Mouse (Mus musculus) adrenal gland, postnatal 25 days (tissue): ENCODE results near the gene Anp32a. TPM values are rescaled to one million over a fixed set of nuclear protein-coding genes. Genes with fewer than 3 reads are reported as not detected.

ENCODE experiments used
- DNase-seq: peaks from one replicate; pipeline ENCODE4 v3.0.0; 2021; ENCODE audit warnings: mixed read lengths
- total RNA-seq: library from RNA; stranded (reverse); gene quantifications from 2 replicates; pipeline ENCODE4 v1.2.3, GENCODE M21; 2021

The Anp32a gene
- total RNA-seq, 1 experiment from 2014 or later: 320 TPM

- DNase-seq: no peak
These were observed 66.5 kb downstream of the Anp32a start for GRCm38 (mm10) chr9:62407357-62408146.

- no peak for DNase-seq
These were observed 77.6 kb downstream of the Anp32a start for GRCm38 (mm10) chr9:62418742-62419141.

- DNase-seq: peak; percentile 60
These were observed 79.3 kb downstream of the Anp32a start for GRCm38 (mm10) chr9:62420261-62420917.

- peak; percentile 83 for DNase-seq
These were observed 79.9 kb downstream of the Anp32a start for GRCm38 (mm10) chr9:62421027-62421426.

GRCm38 (mm10) chr9:62421911-62422310 lies 80.8 kb downstream of the Anp32a start:
- DNase-seq: no peak

GRCm38 (mm10) chr9:62422926-62423325 lies 81.8 kb downstream of the Anp32a start:
- DNase-seq: no peak

- no peak for DNase-seq
These were observed 82.8 kb downstream of the Anp32a start for GRCm38 (mm10) chr9:62423871-62424270.

- DNase-seq: no peak
These were observed 84.2 kb downstream of the Anp32a start for GRCm38 (mm10) chr9:62425265-62425664.

GRCm38 (mm10) chr9:62426021-62426420 lies 84.9 kb downstream of the Anp32a start:
- no peak for DNase-seq

GRCm38 (mm10) chr9:62426531-62426930 lies 85.4 kb downstream of the Anp32a start:
- no peak for DNase-seq

GRCm38 (mm10) chr9:62427010-62427409 lies 85.9 kb downstream of the Anp32a start:
- DNase-seq: peak; percentile 65

Other genes with a start within 250 kb of the Anp32a start
- gene Glce, start 218.6 kb upstream of the Anp32a start, total RNA-seq: 39.3 and 44.8 TPM in 2 replicates
- not detected in 2 replicates for gene Spesp1, start 59.1 kb upstream of the Anp32a start, total RNA-seq
- 16.2 and 20.4 TPM in 2 replicates for gene Coro2b, start 195.8 kb downstream of the Anp32a start, total RNA-seq